Mouse (Mus musculus): Measurements from ENCODE around the gene Acsf3. TPM values are rescaled to one million over a fixed set of nuclear protein-coding genes. Genes with fewer than 3 reads are reported as not detected.
A peak's percentile ranks its signal among the peaks of the same experiment; 100 is the strongest.

Acsf3 gene
- 18.2 and 19.8 TPM in 2 replicates for polyA plus RNA-seq (2015; fragmentation: Nextera tagmentation; extraction: Ambion mirVana)

- Histone ChIP-seq H3K27ac (no peak within 1 kb of the TSS), H3K4me2 (replicated peaks) (peak within 1 kb of the TSS; percentile 89)
- 1% methylated on average over 50 of the region's 50 CpGs for WGBS
These were observed at the start of gene Acsf3 for GRCm38 (mm10) chr8:122775285-122776155. Acsf3 (plus strand) TSS chr8:122775486.

DNA sequence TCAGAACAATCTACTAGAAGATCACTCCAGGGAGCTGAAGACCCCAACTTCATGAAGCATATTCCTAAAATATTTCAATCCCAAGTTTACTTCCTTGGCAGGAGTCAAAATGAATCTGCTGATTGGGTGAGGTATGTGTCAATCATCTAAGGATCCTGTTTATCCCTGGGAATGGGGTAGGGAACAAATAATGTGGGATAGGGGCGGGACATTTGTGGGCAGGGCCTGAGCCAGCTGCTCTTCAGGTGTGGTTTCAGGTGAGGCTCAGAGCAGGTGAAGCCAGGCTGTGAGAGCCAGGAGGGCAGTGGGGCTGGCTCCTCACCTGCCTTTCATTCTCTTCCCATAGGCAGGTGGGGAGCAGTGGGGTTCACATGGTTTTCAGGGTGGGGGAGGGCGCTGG, 48.5 kb upstream of the Acsf3 start:
- Histone ChIP-seq H3K4me2 (replicated peaks) (no peak overlapping the region), H3K9ac (no peak overlapping the region), H3K9me3 (no peaks in the 10 kb centered on the region), H3K36me3 (no peaks in the 10 kb centered on the region), H3K27me3 (peaks cover 10% of the 10 kb centered on the region), H3K4me1 (peaks cover 12% of the 10 kb centered on the region), H3K4me3 (no peak overlapping the region), H3K27ac (no peak overlapping the region)
- no peak for ATAC-seq (ENCODE audit: low FRiP score, low read depth)
- WGBS, result 69% methylated on average over 2 of the region's 2 CpGs

More at GRCm38 (mm10) chr8:122775285-122776155, at the start of gene Acsf3:
- peak; percentile 84 for ATAC-seq (ENCODE audit: low FRiP score, low read depth)
- Histone ChIP-seq H3K9me3 (no peaks in the 10 kb centered on the region), H3K4me1 (peaks cover 8% of the 10 kb centered on the region), H3K9ac (peak within 1 kb of the TSS; percentile 83), H3K36me3 (peaks cover 15% of the 10 kb centered on the region), H3K4me3 (peak within 1 kb of the TSS; percentile 83), H3K27me3 (peaks cover 3% of the 10 kb centered on the region; the same call in 1 of the 2 replicates)

DNA sequence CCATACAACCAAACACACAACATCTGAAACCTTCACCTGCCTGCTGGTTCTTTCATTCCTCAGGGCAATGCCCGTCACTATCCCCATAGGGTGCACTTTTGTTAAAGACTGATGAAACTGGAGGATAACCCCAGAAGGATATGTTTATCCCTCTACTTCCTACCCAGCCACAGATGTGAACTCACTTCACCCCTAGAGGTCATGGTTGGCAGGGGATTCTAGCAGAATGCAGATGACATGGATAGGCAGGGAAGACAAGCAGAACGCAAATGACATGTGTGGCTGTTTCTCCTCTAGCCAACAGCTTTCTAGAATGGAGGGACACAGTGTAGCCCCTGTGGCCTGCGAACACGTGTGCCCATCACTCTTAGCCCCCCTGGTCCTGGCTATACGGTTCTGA, 47.9 kb upstream of the Acsf3 start:
- H3K9ac ChIP-seq, result no peak overlapping the region
- H3K4me1 ChIP-seq, result peaks cover 12% of the 10 kb centered on the region
- no peak overlapping the region for H3K4me2 ChIP-seq (replicated peaks)
- no peak for ATAC-seq (ENCODE audit: low FRiP score, low read depth)
- H3K9me3 ChIP-seq, result no peaks in the 10 kb centered on the region
- H3K36me3 ChIP-seq, result no peaks in the 10 kb centered on the region
- H3K27ac ChIP-seq, result no peak overlapping the region
- no peak overlapping the region for H3K4me3 ChIP-seq
- peaks cover 3% of the 10 kb centered on the region for H3K27me3 ChIP-seq
- WGBS, result 67% methylated on average over 5 of the region's 5 CpGs

DNA sequence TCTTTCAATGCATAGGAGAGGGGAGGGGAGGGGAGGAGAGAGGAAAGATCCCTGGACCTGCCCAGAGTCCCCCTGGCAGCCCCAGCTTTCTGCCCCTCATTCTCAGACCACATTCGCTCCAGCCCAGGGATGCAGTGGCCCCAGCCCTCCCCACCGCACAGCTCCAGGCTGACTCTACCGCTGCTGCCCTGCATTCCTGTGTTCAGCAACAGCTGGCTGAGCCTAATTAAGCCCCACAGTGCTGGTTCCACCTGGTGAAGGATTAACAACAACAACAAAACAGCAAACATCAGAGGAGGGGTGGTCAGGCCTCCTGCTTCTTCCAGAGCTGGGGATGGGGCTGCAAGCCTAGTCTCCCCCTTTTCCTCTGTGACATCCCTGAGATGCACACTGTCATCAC, 46.7 kb upstream of the Acsf3 start:
- Histone ChIP-seq H3K4me2 (replicated peaks) (no peak overlapping the region), H3K4me1 (peaks cover 12% of the 10 kb centered on the region), H3K36me3 (no peaks in the 10 kb centered on the region), H3K9ac (peak overlapping the region; percentile 26), H3K27me3 (no peaks in the 10 kb centered on the region; the same call in 1 of the 2 replicates), H3K4me3 (no peak overlapping the region), H3K27ac (no peak overlapping the region), H3K9me3 (no peaks in the 10 kb centered on the region)
- ATAC-seq (ENCODE audit: low FRiP score, low read depth), result no peak
- WGBS, result 8% methylated on average over 3 of the region's 3 CpGs

DNA sequence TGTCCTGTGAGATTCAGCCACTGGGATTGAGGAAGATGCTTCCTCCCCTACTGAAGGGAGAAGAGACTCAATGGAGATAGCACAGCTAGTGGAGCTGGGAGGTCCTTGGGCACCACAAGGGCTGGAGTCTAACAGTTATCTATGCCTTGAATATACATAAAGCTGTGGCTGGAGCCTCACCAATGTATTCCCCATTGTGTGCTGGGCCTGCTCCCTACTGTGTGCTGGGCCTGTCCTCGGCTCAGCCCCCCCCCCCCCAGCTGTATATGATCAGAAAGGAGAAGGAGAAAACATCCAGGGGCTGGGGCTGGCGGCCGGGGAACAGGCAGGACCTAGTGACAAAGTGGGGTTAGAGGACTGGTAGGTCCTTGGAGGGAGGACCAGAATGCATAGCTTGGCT, 40.2 kb upstream of the Acsf3 start:
- no peak for ATAC-seq (ENCODE audit: low FRiP score, low read depth)
- no peak overlapping the region for H3K9ac ChIP-seq
- no peaks in the 10 kb centered on the region for H3K9me3 ChIP-seq
- peaks cover 9% of the 10 kb centered on the region for H3K4me1 ChIP-seq
- no peak overlapping the region for H3K4me2 ChIP-seq (replicated peaks)
- H3K27me3 ChIP-seq, result peaks cover 12% of the 10 kb centered on the region
- 60% methylated on average over 3 of the region's 3 CpGs for WGBS
- no peaks in the 10 kb centered on the region for H3K36me3 ChIP-seq
- H3K4me3 ChIP-seq, result no peak overlapping the region
- H3K27ac ChIP-seq, result no peak overlapping the region

- Histone ChIP-seq H3K4me2 (replicated peaks) (no peak overlapping the region), H3K36me3 (no peaks in the 10 kb centered on the region), H3K9me3 (no peaks in the 10 kb centered on the region), H3K9ac (no peak overlapping the region), H3K4me3 (no peak overlapping the region), H3K27me3 (peaks cover 17% of the 10 kb centered on the region), H3K4me1 (peaks cover 9% of the 10 kb centered on the region), H3K27ac (no peak overlapping the region)
- 64% methylated on average over 19 of the region's 19 CpGs for WGBS
- no peak for ATAC-seq (ENCODE audit: low FRiP score, low read depth)
These were observed 39.5 kb upstream of the Acsf3 start for GRCm38 (mm10) chr8:122735542-122736473.

GRCm38 (mm10) chr8:122736623-122737022, 38.7 kb upstream of the Acsf3 start:
- Histone ChIP-seq H3K9me3 (no peaks in the 10 kb centered on the region), H3K27me3 (peaks cover 24% of the 10 kb centered on the region), H3K9ac (no peak overlapping the region), H3K4me1 (peaks cover 9% of the 10 kb centered on the region), H3K36me3 (no peaks in the 10 kb centered on the region), H3K4me3 (no peak overlapping the region), H3K27ac (no peak overlapping the region), H3K4me2 (replicated peaks) (no peak overlapping the region)
- WGBS, result 89% methylated on average over 11 of the region's 11 CpGs
- ATAC-seq (ENCODE audit: low FRiP score, low read depth), result no peak

- ATAC-seq (ENCODE audit: low FRiP score, low read depth), result no peak
- no peaks in the 10 kb centered on the region for H3K9me3 ChIP-seq
- no peak overlapping the region for H3K27ac ChIP-seq
- H3K4me1 ChIP-seq, result peaks cover 9% of the 10 kb centered on the region
- H3K4me2 ChIP-seq (replicated peaks), result no peak overlapping the region
- H3K36me3 ChIP-seq, result no peaks in the 10 kb centered on the region
- WGBS, result 40% methylated on average over 4 of the region's 4 CpGs
- H3K27me3 ChIP-seq, result peaks cover 29% of the 10 kb centered on the region
- no peak overlapping the region for H3K4me3 ChIP-seq
- no peak overlapping the region for H3K9ac ChIP-seq
These were observed 38.2 kb upstream of the Acsf3 start for GRCm38 (mm10) chr8:122737071-122737470.

- H3K9me3 ChIP-seq, result no peaks in the 10 kb centered on the region
- no peak for ATAC-seq (ENCODE audit: low FRiP score, low read depth)
- H3K4me2 ChIP-seq (replicated peaks), result no peak overlapping the region
- no peak overlapping the region for H3K27ac ChIP-seq
- no peak overlapping the region for H3K4me3 ChIP-seq
- H3K4me1 ChIP-seq, result peaks cover 16% of the 10 kb centered on the region
- WGBS, result 92% methylated on average over 6 of the region's 6 CpGs
- H3K36me3 ChIP-seq, result no peaks in the 10 kb centered on the region
- no peak overlapping the region for H3K9ac ChIP-seq
- peaks cover 37% of the 10 kb centered on the region for H3K27me3 ChIP-seq
These were observed 37.4 kb upstream of the Acsf3 start for GRCm38 (mm10) chr8:122737886-122738285.

DNA sequence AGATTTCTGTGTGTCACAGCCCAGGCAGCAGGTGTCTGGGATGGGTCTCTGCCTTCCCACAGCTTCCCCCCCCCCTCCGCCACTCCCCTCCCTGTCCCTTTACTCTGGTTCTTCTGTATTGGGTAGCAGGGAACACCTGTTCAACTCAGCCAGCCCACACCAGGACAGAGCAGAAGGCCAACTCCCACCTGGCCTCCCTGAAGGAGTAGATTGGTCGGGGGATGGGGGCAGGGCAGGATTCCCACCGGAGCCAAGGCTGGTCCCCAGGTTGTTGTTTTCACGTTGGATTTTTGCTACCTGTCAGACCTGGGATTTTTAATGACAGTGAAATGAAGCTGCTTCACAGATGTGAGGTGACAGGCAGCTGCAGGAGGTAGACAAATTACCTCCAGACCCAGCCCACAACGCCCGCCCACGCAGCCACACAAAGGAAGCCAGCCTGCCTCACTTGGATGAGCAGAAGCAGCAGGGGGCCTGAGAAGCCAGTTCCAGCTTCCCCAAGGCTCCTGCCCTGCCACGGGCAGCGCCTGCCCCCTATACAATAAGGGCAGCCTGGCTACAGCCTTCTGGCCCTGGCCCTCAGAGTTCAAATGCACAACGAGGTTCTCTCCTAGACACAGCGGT, 36.1 kb upstream of the Acsf3 start:
- Histone ChIP-seq H3K27ac (no peak overlapping the region), H3K27me3 (peaks cover 50% of the 10 kb centered on the region), H3K9ac (no peak overlapping the region), H3K4me1 (peaks cover 16% of the 10 kb centered on the region), H3K4me3 (no peak overlapping the region), H3K36me3 (no peaks in the 10 kb centered on the region), H3K9me3 (no peaks in the 10 kb centered on the region), H3K4me2 (replicated peaks) (no peak overlapping the region)
- ATAC-seq (ENCODE audit: low FRiP score, low read depth), result no peak
- WGBS, result 16% methylated on average over 11 of the region's 11 CpGs

DNA sequence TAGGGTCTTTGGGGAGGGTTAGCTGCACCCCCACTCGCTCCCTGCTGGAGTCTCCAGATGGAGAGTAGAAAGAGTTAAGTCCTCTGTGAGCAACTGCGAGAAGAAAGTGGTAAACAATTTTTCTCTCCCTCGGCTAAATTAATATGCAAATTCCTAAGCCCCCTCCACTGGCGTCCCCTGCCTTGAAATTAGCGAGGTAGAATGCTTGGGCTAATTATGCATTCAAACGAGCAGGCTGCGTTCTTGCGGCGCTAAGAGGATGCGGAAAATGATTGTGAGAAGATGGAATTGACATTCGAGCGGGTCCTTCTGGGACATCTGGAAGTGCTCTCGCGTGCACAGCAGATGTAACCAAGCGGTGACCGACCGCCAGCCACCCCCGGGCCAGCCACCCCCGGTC, 32.8 kb upstream of the Acsf3 start:
- WGBS, result 13% methylated on average over 19 of the region's 19 CpGs
- no peak for ATAC-seq (ENCODE audit: low FRiP score, low read depth)
- H3K27ac ChIP-seq, result no peak overlapping the region
- H3K4me3 ChIP-seq, result no peak overlapping the region
- peaks cover 67% of the 10 kb centered on the region for H3K27me3 ChIP-seq
- H3K9ac ChIP-seq, result no peak overlapping the region
- H3K9me3 ChIP-seq, result no peaks in the 10 kb centered on the region
- no peaks in the 10 kb centered on the region for H3K36me3 ChIP-seq
- H3K4me1 ChIP-seq, result peaks cover 37% of the 10 kb centered on the region
- no peak overlapping the region for H3K4me2 ChIP-seq (replicated peaks)

Measured in limb, embryonic 13.5 days (tissue).